Mouse (Mus musculus) midbrain, postnatal 0 days (tissue): Measurements from ENCODE around the gene Patj. TPM values are rescaled to one million over a fixed set of nuclear protein-coding genes. Genes with fewer than 3 reads are reported as not detected.
A peak's percentile ranks its signal among the peaks of the same experiment; 100 is the strongest.

ENCODE experiments used
- ATAC-seq: fragments of 200-750 bp; cut with Nextera tagmentation; 2 replicates; pipeline ENCODE4 v1.8.0; 2017; ENCODE audit warnings: moderate number of reproducible peaks, mild to moderate bottlenecking, moderate TSS enrichment, moderate library complexity; ENCODE audit not compliant: low FRiP score
- DNase-seq: peaks from one replicate; pipeline ENCODE4 v3.0.0-alpha.2; 2015; ENCODE audit warnings: low spot score
- H3K27ac ChIP-seq: fragments of 300-500 bp; sonication (generic); 2 replicates; pipeline ENCODE4 v1.5.1; 2014; ENCODE audit warnings: low read depth, mild to moderate bottlenecking, low read length, mixed read lengths
- H3K27me3 ChIP-seq: fragments of 300-500 bp; sonication (generic); 2 replicates; pipeline ENCODE4 v1.6.1; 2014; ENCODE audit warnings: low read length, control low read depth, mixed read lengths; ENCODE audit not compliant: insufficient read depth
- H3K36me3 ChIP-seq: fragments of 300-500 bp; sonication (generic); 2 replicates; pipeline ENCODE4 v1.6.1; 2014; ENCODE audit warnings: low read length, control low read depth, mixed read lengths; ENCODE audit not compliant: insufficient read depth
- H3K4me1 ChIP-seq: fragments of 300-500 bp; sonication (generic); 2 replicates; pipeline ENCODE4 v1.6.1; 2014; ENCODE audit warnings: mild to moderate bottlenecking, control low read depth, antibody characterized with exemption, low read length, mixed read lengths; ENCODE audit not compliant: insufficient read depth
- H3K4me2 ChIP-seq: fragments of 300-500 bp; sonication (generic); 2 replicates; pipeline ENCODE4 v1.6.1; 2014; ENCODE audit warnings: low read depth, mild to moderate bottlenecking, low read length, mixed read lengths; ENCODE audit not compliant: poor library complexity, severe bottlenecking
- H3K4me3 ChIP-seq: fragments of 300-500 bp; sonication (generic); 2 replicates; pipeline ENCODE4 v1.5.1; 2014; ENCODE audit warnings: low read depth, mild to moderate bottlenecking, low read length, moderate library complexity
- H3K9ac ChIP-seq: fragments of 300-500 bp; sonication (generic); replicated peaks from 2 replicates; pipeline ENCODE4 v1.6.1; 2014; ENCODE audit warnings: mild to moderate bottlenecking, low read length, moderate library complexity, mixed read lengths; ENCODE audit not compliant: poor library complexity, severe bottlenecking
- H3K9me3 ChIP-seq: fragments of 300-500 bp; sonication (generic); 2 replicates; pipeline ENCODE4 v1.6.1; 2016; ENCODE audit warnings: low read length, control low read depth
- CTCF ChIP-seq: IDR thresholded peaks from 2 replicates; pipeline ENCODE4 v1.5.1; 2016; ENCODE audit warnings: antibody characterized with exemption, mild to moderate bottlenecking
- WGBS: fragments of 180-500 bp; shearing (Covaris S2); extraction: QIAGEN DNeasy Blood & Tissue Kit; methylation state at CpG from one replicate; pipeline ENCODE4 v1.1.7; 2014; 5-methylcytosine and 5-hydroxymethylcytosine counted together
- polyA plus RNA-seq: library from polyadenylated mRNA; unstranded; fragments of >200 nt; fragmentation: Nextera tagmentation; extraction: Ambion mirVana; gene quantifications from 2 replicates; pipeline ENCODE4 v1.2.1, GENCODE M21; 2015
- total RNA-seq: library from RNA; depleted of rRNA; stranded (reverse); fragments of >200 nt; gene quantifications from 2 replicates; pipeline ENCODE4 v1.2.3, GENCODE M21; 2014

The Patj gene
- total and polyA plus RNA-seq, 2 experiments from 2014 or later, result 6.9 to 16.9 TPM

DNA sequence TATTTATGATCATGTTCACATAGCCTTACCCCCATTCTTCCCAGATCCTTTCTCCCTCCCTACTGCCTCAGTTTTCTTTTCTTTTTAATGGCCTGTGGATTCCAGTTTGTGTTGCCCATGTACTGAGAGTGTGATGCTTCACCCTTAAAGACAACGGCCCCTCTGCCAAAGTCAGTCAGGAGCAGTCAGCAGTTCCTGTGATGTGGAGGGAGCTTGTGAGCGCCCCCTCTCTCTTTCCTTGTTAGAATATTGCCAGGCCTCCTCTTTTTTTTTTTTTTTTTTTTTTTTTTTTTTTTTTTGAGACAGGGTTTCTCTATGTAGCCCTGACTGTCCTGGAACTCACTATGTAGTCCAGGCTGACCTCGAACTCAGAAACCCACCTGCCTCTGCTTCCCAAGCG lies 91.3 kb downstream of the Patj start:
- Histone ChIP-seq H3K4me1 (no peaks in the 10 kb centered on the region), H3K4me2 (no peak overlapping the region), H3K4me3 (no peak overlapping the region), H3K9me3 (no peaks in the 10 kb centered on the region), H3K36me3 (0 out of 2 replicates have a peak, but pooled peaks cover 3% of the 10 kb centered on the region), H3K9ac (no peak overlapping the region), H3K27ac (no peak overlapping the region), H3K27me3 (no peaks in the 10 kb centered on the region)
- no peak for DNase-seq
- no peak for TF ChIP-seq CTCF
- ATAC-seq, result no peak
- WGBS, result 90% methylated on average over 4 of the region's 4 CpGs

DNA sequence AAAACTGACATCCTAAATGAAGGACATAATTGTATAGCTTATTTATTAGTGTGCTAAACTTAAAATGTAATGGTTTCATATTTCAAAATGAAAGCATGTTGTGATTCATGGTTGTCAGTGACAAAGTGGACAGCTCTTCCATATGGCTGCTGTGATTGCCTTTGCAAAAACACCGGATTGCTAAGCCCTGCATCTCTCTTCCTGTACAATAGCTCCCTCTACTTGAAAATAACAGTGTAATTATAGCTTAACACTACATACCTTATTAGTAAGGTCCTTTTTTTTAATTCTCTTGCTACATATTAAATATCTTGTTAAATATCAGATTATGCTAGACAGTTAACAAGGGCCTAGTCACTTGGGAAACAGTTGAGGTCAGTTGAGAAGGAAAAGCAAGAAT lies 93.8 kb downstream of the Patj start:
- Histone ChIP-seq H3K36me3 (0 out of 2 replicates have a peak, but pooled peaks cover 4% of the 10 kb centered on the region), H3K27ac (no peak overlapping the region), H3K4me3 (no peak overlapping the region), H3K4me1 (no peaks in the 10 kb centered on the region), H3K27me3 (no peaks in the 10 kb centered on the region), H3K9me3 (no peaks in the 10 kb centered on the region), H3K9ac (no peak overlapping the region), H3K4me2 (no peak overlapping the region)
- peak; percentile 60 for TF ChIP-seq CTCF
- ATAC-seq (no peak), DNase-seq (peak; percentile 24)
- 42% methylated on average over 1 of the region's 1 CpGs for WGBS

DNA sequence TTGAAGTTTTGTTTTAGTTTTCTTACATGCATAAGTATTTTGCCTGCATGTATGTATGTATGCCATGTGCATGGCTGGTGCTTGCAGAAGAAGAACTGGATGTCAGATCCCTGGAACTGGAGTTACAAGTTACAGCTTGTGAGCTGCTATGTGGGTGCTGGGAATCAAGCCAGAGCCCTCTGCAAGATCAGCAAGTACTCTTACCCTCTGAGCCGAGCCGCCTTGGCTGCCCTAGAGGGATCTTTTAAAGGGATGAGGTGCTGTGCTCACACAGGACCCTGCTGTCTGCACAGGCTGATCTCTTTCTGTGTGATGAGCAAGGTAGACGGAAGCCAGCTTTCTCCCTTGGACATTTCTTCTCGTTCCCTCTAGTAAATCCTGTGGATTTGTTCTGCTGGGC lies 102.8 kb downstream of the Patj start:
- Histone ChIP-seq H3K4me1 (no peaks in the 10 kb centered on the region), H3K9me3 (no peaks in the 10 kb centered on the region), H3K36me3 (no peaks in the 10 kb centered on the region), H3K27me3 (no peaks in the 10 kb centered on the region), H3K27ac (no peak overlapping the region), H3K4me2 (no peak overlapping the region), H3K4me3 (no peak overlapping the region), H3K9ac (no peak overlapping the region)
- DNase-seq (no peak), ATAC-seq (no peak)
- TF ChIP-seq CTCF, result no peak
- 93% methylated on average over 4 of the region's 4 CpGs for WGBS

DNA sequence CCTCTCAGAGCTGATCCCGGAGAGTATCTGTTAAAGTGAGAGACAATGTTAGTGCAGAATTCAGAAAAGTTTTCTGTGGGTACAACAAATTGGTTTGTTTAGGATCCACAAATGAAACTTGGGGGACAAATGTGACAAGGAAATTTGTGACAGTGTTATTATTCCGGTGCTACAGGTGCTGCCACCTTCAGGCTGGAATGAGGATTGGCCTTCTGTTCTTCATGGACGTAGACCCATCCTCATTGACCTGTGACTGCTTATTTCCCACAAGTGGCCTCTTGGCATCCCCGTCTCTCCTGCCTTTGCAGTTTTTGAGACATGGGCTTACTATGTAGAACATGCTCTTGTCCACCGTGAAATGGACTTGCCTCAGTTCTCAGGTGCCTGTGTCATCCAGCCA lies 104.6 kb downstream of the Patj start:
- no peaks in the 10 kb centered on the region for H3K27me3 ChIP-seq
- WGBS, result 75% methylated on average over 5 of the region's 5 CpGs
- peak; percentile 37 for TF ChIP-seq CTCF
- H3K36me3 ChIP-seq, result no peaks in the 10 kb centered on the region
- H3K27ac ChIP-seq, result no peak overlapping the region
- H3K9ac ChIP-seq, result no peak overlapping the region
- H3K4me2 ChIP-seq, result no peak overlapping the region
- H3K4me3 ChIP-seq, result no peak overlapping the region
- ATAC-seq (no peak), DNase-seq (no peak)
- no peaks in the 10 kb centered on the region for H3K9me3 ChIP-seq
- no peaks in the 10 kb centered on the region for H3K4me1 ChIP-seq

GRCm38 (mm10) chr4:98500875-98501274 lies 105.3 kb downstream of the Patj start:
- no peaks in the 10 kb centered on the region for H3K27me3 ChIP-seq
- no peak overlapping the region for H3K9ac ChIP-seq
- H3K36me3 ChIP-seq, result no peaks in the 10 kb centered on the region
- H3K4me3 ChIP-seq, result no peak overlapping the region
- no peaks in the 10 kb centered on the region for H3K9me3 ChIP-seq
- no peak for ATAC-seq
- H3K4me2 ChIP-seq, result no peak overlapping the region
- WGBS, result 80% methylated on average over 2 of the region's 2 CpGs
- no peak for DNase-seq
- no peak overlapping the region for H3K27ac ChIP-seq
- H3K4me1 ChIP-seq, result no peaks in the 10 kb centered on the region
- TF ChIP-seq CTCF, result no peak

GRCm38 (mm10) chr4:98504743-98505142 lies 109.2 kb downstream of the Patj start:
- no peak overlapping the region for H3K4me3 ChIP-seq
- H3K36me3 ChIP-seq, result no peaks in the 10 kb centered on the region
- H3K4me2 ChIP-seq, result no peak overlapping the region
- TF ChIP-seq CTCF, result no peak
- no peak for ATAC-seq
- H3K9me3 ChIP-seq, result no peaks in the 10 kb centered on the region
- no peaks in the 10 kb centered on the region for H3K27me3 ChIP-seq
- H3K9ac ChIP-seq, result no peak overlapping the region
- H3K4me1 ChIP-seq, result no peaks in the 10 kb centered on the region
- no peak for DNase-seq
- 67% methylated on average over 3 of the region's 3 CpGs for WGBS
- no peak overlapping the region for H3K27ac ChIP-seq
